Mouse (Mus musculus) liver, embryonic 11.5 days (tissue): ENCODE measurements around the gene Abi1. TPM values are rescaled to one million over a fixed set of nuclear protein-coding genes. Genes with fewer than 3 reads are reported as not detected.

Experiments
- ATAC-seq: fragments of 200-750 bp; cut with Nextera tagmentation; replicated peaks from 2 replicates; pipeline ENCODE4 v1.8.0; 2017; ENCODE audit warnings: moderate number of reproducible peaks, mild to moderate bottlenecking, moderate TSS enrichment, moderate library complexity; ENCODE audit not compliant: low FRiP score
- DNase-seq: peaks from one replicate; pipeline ENCODE4 v3.0.0-alpha.2; 2017; ENCODE audit warnings: low spot score
- H3K27ac ChIP-seq: fragments of 300-500 bp; sonication (generic); 2 replicates; pipeline ENCODE4 v1.5.1; 2014; ENCODE audit warnings: mild to moderate bottlenecking, low read depth, low read length, control low read depth
- H3K27me3 ChIP-seq: fragments of 300-500 bp; sonication (generic); replicated peaks from 2 replicates; pipeline ENCODE4 v1.6.1; 2014; ENCODE audit warnings: low read length, mixed read lengths; ENCODE audit not compliant: control insufficient read depth, insufficient read depth
- H3K36me3 ChIP-seq: fragments of 300-500 bp; sonication (generic); 2 replicates; pipeline ENCODE4 v1.6.1; 2014; ENCODE audit warnings: mild to moderate bottlenecking, low read length, moderate library complexity, mixed read lengths; ENCODE audit not compliant: control insufficient read depth, insufficient read depth
- H3K4me1 ChIP-seq: fragments of 300-500 bp; sonication (generic); replicated peaks from 2 replicates; pipeline ENCODE4 v1.6.1; 2014; ENCODE audit warnings: low read length, mixed read lengths; ENCODE audit not compliant: control insufficient read depth, insufficient read depth
- H3K4me2 ChIP-seq: fragments of 300-500 bp; sonication (generic); 2 replicates; pipeline ENCODE4 v1.6.1; 2014; ENCODE audit warnings: mild to moderate bottlenecking, control low read depth, moderate library complexity
- H3K4me3 ChIP-seq: fragments of 300-500 bp; sonication (generic); 2 replicates; pipeline ENCODE4 v1.5.1; 2014; ENCODE audit warnings: low read depth, low read length, control low read depth
- H3K9ac ChIP-seq: fragments of 300-500 bp; sonication (generic); 2 replicates; pipeline ENCODE4 v1.6.1; 2014; ENCODE audit warnings: low read depth, low read length, control low read depth
- H3K9me3 ChIP-seq: fragments of 300-500 bp; sonication (generic); 2 replicates; pipeline ENCODE4 v1.6.1; 2016; ENCODE audit warnings: low read length, inconsistent platforms, mixed read lengths; ENCODE audit not compliant: control insufficient read depth
- WGBS: fragments of 180-500 bp; shearing (Covaris S2); extraction: QIAGEN DNeasy Blood & Tissue Kit; methylation state at CpG from one replicate; pipeline ENCODE4 v1.1.7; 2014; 5-methylcytosine and 5-hydroxymethylcytosine counted together
- polyA plus RNA-seq: library from polyadenylated mRNA; unstranded; fragments of >200 nt; fragmentation: Nextera tagmentation; extraction: Ambion mirVana; gene quantifications from 2 replicates; pipeline ENCODE4 v1.2.1, GENCODE M21; 2014

The Abi1 gene
- polyA plus RNA-seq = 31.2 and 33.3 TPM in 2 replicates

GRCm38 (mm10) chr2:23040001-23040646 is at the start of gene Abi1:
TSS of gene Abi1 (minus strand) at chr2:23040241.
- Histone ChIP-seq H3K27me3 (no peaks in the 10 kb centered on the region), H3K4me1 (peaks cover 3% of the 10 kb centered on the region; the same call in 1 of the 2 replicates), H3K36me3 (no peaks in the 10 kb centered on the region), H3K27ac (peak within 1 kb of the TSS; percentile 97), H3K4me3 (peak within 1 kb of the TSS; percentile 99), H3K4me2 (peak within 1 kb of the TSS; percentile 65), H3K9me3 (no peaks in the 10 kb centered on the region), H3K9ac (peak within 1 kb of the TSS; percentile 98)
- DNase-seq (peak; percentile 88), ATAC-seq (peak; percentile 97)
- 1% methylated on average over 24 of the region's 24 CpGs for WGBS

- Histone ChIP-seq H3K9ac (no peak overlapping the region), H3K36me3 (0 out of 2 replicates have a peak, but pooled peaks cover 2% of the 10 kb centered on the region), H3K27me3 (no peaks in the 10 kb centered on the region), H3K9me3 (no peaks in the 10 kb centered on the region), H3K4me2 (no peak overlapping the region), H3K27ac (no peak overlapping the region), H3K4me3 (no peak overlapping the region), H3K4me1 (no peaks in the 10 kb centered on the region)
- WGBS = 92% methylated on average over 8 of the region's 8 CpGs
- ATAC-seq (no peak), DNase-seq (no peak)
Measured at GRCm38 (mm10) chr2:23084540-23084939, 44.5 kb upstream of the Abi1 start.

- WGBS = 95% methylated on average over 2 of the region's 2 CpGs
- ATAC-seq (no peak), DNase-seq (no peak)
- no peak overlapping the region for H3K4me2 ChIP-seq
- no peak overlapping the region for H3K27ac ChIP-seq
- no peak overlapping the region for H3K9ac ChIP-seq
- H3K4me1 ChIP-seq = no peaks in the 10 kb centered on the region
- H3K27me3 ChIP-seq = no peaks in the 10 kb centered on the region
- H3K9me3 ChIP-seq = no peaks in the 10 kb centered on the region
- H3K36me3 ChIP-seq = peaks cover 10% of the 10 kb centered on the region
- no peak overlapping the region for H3K4me3 ChIP-seq
Measured at GRCm38 (mm10) chr2:23078588-23078987, 38.5 kb upstream of the Abi1 start.

- H3K9me3 ChIP-seq = no peaks in the 10 kb centered on the region
- 83% methylated on average over 5 of the region's 5 CpGs for WGBS
- no peak overlapping the region for H3K9ac ChIP-seq
- no peak overlapping the region for H3K4me2 ChIP-seq
- H3K36me3 ChIP-seq = peaks cover 10% of the 10 kb centered on the region
- no peak overlapping the region for H3K4me3 ChIP-seq
- DNase-seq (no peak), ATAC-seq (no peak)
- no peaks in the 10 kb centered on the region for H3K4me1 ChIP-seq
- no peaks in the 10 kb centered on the region for H3K27me3 ChIP-seq
- no peak overlapping the region for H3K27ac ChIP-seq
Measured at GRCm38 (mm10) chr2:23077693-23078092, 37.7 kb upstream of the Abi1 start.

- ATAC-seq (no peak), DNase-seq (no peak)
- H3K4me3 ChIP-seq = no peak overlapping the region
- peaks cover 12% of the 10 kb centered on the region for H3K36me3 ChIP-seq
- no peak overlapping the region for H3K9ac ChIP-seq
- H3K27me3 ChIP-seq = no peaks in the 10 kb centered on the region
- H3K4me1 ChIP-seq = no peaks in the 10 kb centered on the region
- H3K9me3 ChIP-seq = no peaks in the 10 kb centered on the region
- no peak overlapping the region for H3K27ac ChIP-seq
- H3K4me2 ChIP-seq = no peak overlapping the region
Measured at GRCm38 (mm10) chr2:23076783-23077182, 36.7 kb upstream of the Abi1 start.

- Histone ChIP-seq H3K9ac (no peak overlapping the region), H3K36me3 (peaks cover 12% of the 10 kb centered on the region), H3K27me3 (no peaks in the 10 kb centered on the region), H3K4me2 (no peak overlapping the region), H3K4me1 (no peaks in the 10 kb centered on the region), H3K9me3 (no peaks in the 10 kb centered on the region), H3K4me3 (no peak overlapping the region), H3K27ac (no peak overlapping the region)
- no peak for DNase-seq
- ATAC-seq = no peak
Measured at GRCm38 (mm10) chr2:23075846-23076245, 35.8 kb upstream of the Abi1 start.

- no peak for DNase-seq
- WGBS = 81% methylated on average over 1 of the region's 1 CpGs
- peaks cover 8% of the 10 kb centered on the region; the same call in 1 of the 2 replicates for H3K36me3 ChIP-seq
- H3K9me3 ChIP-seq = no peaks in the 10 kb centered on the region
- no peaks in the 10 kb centered on the region for H3K4me1 ChIP-seq
- ATAC-seq = no peak
- H3K4me3 ChIP-seq = no peak overlapping the region
- H3K4me2 ChIP-seq = no peak overlapping the region
- H3K27me3 ChIP-seq = no peaks in the 10 kb centered on the region
- H3K27ac ChIP-seq = no peak overlapping the region
- no peak overlapping the region for H3K9ac ChIP-seq
Measured at GRCm38 (mm10) chr2:23071406-23071805, 31.4 kb upstream of the Abi1 start.

GRCm38 (mm10) chr2:23070491-23070890 is 30.4 kb upstream of the Abi1 start:
- no peak overlapping the region for H3K4me3 ChIP-seq
- H3K9me3 ChIP-seq = no peaks in the 10 kb centered on the region
- no peaks in the 10 kb centered on the region for H3K4me1 ChIP-seq
- whole genome bisulfite sequencing = 94% methylated on average over 2 of the region's 2 CpGs
- ATAC-seq = no peak
- H3K27me3 ChIP-seq = no peaks in the 10 kb centered on the region
- no peak overlapping the region for H3K9ac ChIP-seq
- H3K36me3 ChIP-seq = peaks cover 8% of the 10 kb centered on the region; the same call in 1 of the 2 replicates
- H3K27ac ChIP-seq = no peak overlapping the region
- DNase-seq = no peak
- no peak overlapping the region for H3K4me2 ChIP-seq
